Mouse (Mus musculus): ENCODE measurements around the gene Gm20388.
"Not testable (repeated sequence)": the region's sequence is repeated elsewhere in the genome, so short reads cannot be mapped to it uniquely, and the experiment has no call there.

Gene Gm20388

GRCm38 (mm10) chr8:120715996-120716680 is 805.5 kb downstream of the Gm20388 start:
- DNase-seq (ENCODE audit: extremely low spot score, low read depth, low spot score), result no peak

GRCm38 (mm10) chr8:120719586-120720236 is 809.1 kb downstream of the Gm20388 start:
- no peak for DNase-seq (ENCODE audit: extremely low spot score, low read depth, low spot score)

GRCm38 (mm10) chr8:120723025-120723424 is 812.4 kb downstream of the Gm20388 start:
- DNase-seq (ENCODE audit: extremely low spot score, low read depth, low spot score), result no peak

GRCm38 (mm10) chr8:120724096-120724495 is 813.5 kb downstream of the Gm20388 start:
- DNase-seq (ENCODE audit: extremely low spot score, low read depth, low spot score), result not testable (repeated sequence)

- DNase-seq (ENCODE audit: extremely low spot score, low read depth, low spot score), result no peak
These were observed 814.4 kb downstream of the Gm20388 start for GRCm38 (mm10) chr8:120724816-120725575.

DNA sequence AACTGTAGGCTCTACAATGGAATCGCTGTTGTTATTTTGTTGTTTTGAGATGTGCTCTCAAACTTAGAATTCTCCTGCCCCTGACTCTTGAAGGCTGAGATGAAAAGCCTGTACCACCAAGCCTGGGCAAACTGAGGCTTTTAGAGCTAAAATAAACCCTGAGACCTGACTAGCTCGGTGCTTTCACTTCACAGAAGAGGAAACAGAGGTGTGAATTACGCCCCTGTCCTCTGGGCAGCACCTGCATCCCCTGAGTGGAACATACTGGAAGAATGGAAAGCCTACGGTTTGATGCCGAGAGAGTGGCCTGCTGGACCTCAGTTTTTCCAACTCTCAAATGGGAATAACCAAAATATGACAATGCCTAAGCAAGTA is 814.9 kb downstream of the Gm20388 start:
- no peak for DNase-seq (ENCODE audit: extremely low spot score, low read depth, low spot score)

DNA sequence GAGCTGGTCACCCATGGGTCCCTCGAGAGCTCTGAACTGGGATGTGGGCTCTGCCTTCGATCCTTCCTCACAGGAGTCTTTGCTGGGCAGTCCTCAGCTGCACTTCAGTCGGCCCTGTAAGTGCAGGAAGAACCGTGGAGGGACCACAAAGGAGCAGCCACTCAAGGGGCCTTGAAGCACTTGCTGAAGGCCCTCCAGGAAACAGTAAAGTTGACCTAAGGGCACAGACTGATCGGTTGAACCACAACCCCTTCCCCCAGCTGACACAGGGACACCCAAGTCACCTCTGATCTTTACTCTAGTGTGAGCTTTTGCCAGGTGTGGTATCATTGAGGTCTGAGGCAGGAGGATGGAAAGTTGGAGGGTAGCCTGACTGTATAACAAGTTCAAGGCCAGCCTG is 815.4 kb downstream of the Gm20388 start:
- DNase-seq (ENCODE audit: extremely low spot score, low read depth, low spot score), result no peak

DNA sequence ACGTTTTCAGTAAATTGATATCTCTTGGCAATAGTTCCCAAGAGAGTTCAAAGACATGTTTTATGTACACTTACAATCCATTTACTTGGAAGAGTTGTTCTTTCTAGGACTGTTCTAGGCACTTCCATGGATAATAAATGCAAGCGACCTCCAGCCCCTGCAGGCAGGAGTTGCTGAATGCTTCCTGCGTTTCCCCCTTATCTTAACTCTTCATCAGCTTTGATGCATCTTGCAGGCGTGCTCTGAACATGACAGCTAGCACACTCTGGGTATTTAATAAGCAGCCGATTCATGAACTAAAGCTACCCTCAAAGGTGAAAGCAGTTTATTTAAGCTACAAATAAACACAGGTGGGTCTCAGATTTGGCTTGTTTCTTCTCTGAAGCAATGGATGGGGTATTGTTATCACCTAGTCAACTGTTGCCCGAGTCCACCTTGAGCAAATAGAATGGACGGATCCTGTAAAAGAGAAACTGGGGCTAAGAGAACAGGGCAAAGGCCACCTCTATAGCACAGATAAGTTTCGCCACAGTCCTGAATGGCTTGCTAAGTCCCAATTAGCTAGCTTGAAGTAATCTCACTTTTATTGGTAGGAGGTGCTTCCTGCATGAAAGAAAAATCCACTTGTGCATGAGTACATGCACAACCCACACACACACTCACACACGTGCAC is 818.0 kb downstream of the Gm20388 start:
- no peak for DNase-seq (ENCODE audit: extremely low spot score, low read depth, low spot score)

- DNase-seq (ENCODE audit: extremely low spot score, low read depth, low spot score), result no peak
These were observed 820.9 kb downstream of the Gm20388 start for GRCm38 (mm10) chr8:120731582-120731981.

- no peak for DNase-seq (ENCODE audit: extremely low spot score, low read depth, low spot score)
These were observed 821.4 kb downstream of the Gm20388 start for GRCm38 (mm10) chr8:120732068-120732467.

DNA sequence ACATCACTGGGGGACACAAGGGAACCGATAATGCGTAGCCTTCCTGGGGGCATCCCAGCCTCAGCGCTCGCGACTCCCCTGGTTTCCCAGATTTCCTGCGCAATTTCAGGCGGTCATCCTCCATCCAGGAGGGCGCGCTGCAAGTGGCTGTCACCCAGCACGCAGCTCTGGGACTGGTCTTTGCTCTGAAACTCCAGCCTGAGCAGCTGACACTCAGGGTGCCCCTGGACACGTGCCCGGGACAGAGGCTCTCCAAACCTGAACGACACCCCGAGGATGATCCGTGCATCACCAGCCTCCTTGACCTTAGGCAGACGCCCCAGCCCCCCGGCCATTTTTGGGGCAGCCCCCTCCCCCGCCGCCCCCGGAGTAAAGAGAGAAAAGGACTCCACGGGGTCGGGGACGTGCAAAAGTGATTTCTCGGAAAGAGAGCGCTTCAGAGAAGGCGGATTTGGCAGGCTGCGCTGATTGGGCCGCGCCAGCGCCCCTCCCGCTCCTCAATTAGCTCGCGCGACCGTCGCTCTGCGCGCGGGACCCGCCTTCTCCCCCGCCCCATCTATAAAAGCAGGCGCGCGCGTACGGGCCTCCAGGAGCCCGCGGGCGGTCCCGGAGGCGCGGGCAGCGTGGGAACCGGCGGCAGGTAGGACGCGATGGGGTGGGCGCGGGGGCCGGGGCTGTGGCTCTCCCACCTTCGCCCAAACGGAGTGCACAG is 825.3 kb downstream of the Gm20388 start, which contains the start of gene Irf8:
TSS of gene Irf8 (plus strand) at position 589 of the 712 bp plus-strand sequence.
- DNase-seq (ENCODE audit: extremely low spot score, low read depth, low spot score), result peak; percentile 33

- DNase-seq (ENCODE audit: extremely low spot score, low read depth, low spot score), result no peak
These were observed 825.8 kb downstream of the Gm20388 start for GRCm38 (mm10) chr8:120736486-120736885.

DNA sequence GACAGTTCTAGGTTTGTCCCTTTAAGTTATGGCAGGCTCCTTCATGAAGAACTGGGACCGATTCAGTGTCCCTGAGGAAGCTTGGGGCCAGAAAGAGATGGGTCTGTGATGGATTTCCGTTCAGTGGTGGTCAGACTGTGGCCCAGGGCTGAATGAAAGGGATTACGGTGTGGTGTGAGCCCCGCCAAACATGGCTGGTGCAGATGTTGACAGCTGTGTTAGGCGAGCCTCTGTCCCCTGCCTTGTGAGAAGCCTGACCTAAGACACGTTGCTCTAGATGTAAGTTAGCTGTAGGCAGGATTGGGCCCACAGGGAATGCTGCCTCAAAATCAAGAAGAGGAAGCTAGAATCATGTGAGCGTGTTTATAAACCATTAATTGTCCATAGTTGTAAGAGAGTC is 826.5 kb downstream of the Gm20388 start:
- no peak for DNase-seq (ENCODE audit: extremely low spot score, low read depth, low spot score)

DNA sequence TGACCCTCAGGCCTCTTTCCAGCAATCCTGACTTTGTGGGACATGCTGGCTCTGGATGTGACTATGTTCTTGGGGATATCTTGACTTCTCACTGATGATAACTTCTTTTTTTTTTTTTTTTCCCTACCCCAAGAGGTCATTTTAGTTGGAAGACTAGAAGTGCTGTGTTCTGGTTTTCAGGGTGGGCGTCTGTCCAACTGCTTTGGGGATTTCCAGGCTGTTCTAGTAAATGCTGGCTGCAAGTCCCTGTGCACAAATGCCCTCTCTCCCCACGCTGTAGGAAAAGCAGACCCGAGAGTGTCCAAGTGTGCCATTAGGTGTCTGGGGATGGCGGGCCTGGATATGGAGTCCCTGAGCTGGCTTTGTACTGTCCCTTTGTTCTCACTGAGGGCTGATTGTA is 828.1 kb downstream of the Gm20388 start:
- no peak for DNase-seq (ENCODE audit: extremely low spot score, low read depth, low spot score)

DNA sequence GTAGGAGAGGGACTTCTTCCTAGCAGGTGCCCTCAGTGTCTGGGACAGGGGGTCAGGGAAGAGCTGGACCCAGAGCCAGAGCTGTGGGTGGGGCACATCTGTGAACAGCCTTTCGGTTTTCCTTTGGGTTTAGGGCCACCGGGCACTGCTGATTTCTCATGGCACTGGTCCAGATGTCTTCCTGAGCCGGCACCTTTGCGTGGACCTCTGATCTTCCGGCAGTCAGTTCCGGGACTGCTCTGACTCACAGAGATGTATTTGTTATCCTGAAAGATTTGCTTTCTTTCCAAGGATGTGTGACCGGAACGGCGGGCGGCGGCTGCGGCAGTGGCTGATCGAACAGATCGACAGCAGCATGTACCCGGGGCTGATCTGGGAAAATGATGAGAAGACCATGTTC is 828.9 kb downstream of the Gm20388 start:
- DNase-seq (ENCODE audit: extremely low spot score, low read depth, low spot score), result no peak

- DNase-seq (ENCODE audit: extremely low spot score, low read depth, low spot score), result no peak
These were observed 829.9 kb downstream of the Gm20388 start for GRCm38 (mm10) chr8:120740579-120740978.

GRCm38 (mm10) chr8:120741001-120741400 is 830.4 kb downstream of the Gm20388 start:
- DNase-seq (ENCODE audit: extremely low spot score, low read depth, low spot score), result no peak

GRCm38 (mm10) chr8:120741815-120742530 is 831.3 kb downstream of the Gm20388 start:
- DNase-seq (ENCODE audit: extremely low spot score, low read depth, low spot score), result no peak

DNA sequence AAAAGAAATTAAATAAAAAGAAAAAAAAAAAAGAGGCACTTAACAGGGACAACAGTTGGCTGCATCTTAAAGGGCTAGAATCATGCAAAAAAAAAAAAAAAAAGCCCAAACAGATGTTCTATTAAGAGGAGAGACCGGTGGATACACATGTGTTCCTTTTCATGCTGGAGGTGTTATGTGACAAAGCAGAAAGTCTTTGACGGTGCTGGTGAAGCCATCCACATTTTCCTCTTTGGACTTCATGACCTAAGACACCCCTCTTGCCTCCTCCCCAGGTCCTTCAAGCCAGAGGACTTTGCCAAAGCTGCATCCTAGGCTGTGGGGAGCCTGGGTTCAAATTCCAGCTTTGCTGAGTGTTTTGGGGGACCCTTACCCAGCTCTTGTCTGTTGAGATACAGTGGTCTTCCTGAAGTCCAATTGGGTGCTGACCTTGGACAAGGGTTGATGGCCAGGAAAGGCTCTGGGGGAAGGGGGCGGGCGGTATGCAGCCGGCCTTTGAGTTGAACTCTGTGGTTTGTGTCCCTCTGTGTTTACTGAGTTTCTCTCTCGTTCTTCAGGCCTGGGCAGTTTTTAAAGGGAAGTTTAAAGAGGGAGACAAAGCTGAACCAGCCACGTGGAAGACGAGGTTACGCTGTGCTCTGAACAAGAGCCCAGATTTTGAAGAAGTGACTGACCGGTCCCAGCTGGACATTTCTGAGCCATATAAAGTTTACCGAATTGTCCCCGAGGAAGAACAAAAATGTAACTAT is 832.7 kb downstream of the Gm20388 start:
- no peak for DNase-seq (ENCODE audit: extremely low spot score, low read depth, low spot score)
